Mouse (Mus musculus) hindbrain, embryonic 12.5 days (tissue): ENCODE measurements around the gene Gm37240. TPM values are rescaled to one million over a fixed set of nuclear protein-coding genes. Genes with fewer than 3 reads are reported as not detected.

Experiments
- ATAC-seq: fragments of 200-750 bp; cut with Nextera tagmentation; 2 replicates; pipeline ENCODE4 v1.8.0; 2017; ENCODE audit warnings: moderate TSS enrichment; ENCODE audit not compliant: low FRiP score
- H3K27ac ChIP-seq: fragments of 300-500 bp; sonication (generic); 2 replicates; pipeline ENCODE4 v1.5.1; 2016; ENCODE audit warnings: mild to moderate bottlenecking
- H3K27me3 ChIP-seq: fragments of 300-500 bp; sonication (generic); 2 replicates; pipeline ENCODE4 v1.6.1; 2016; ENCODE audit warnings: mild to moderate bottlenecking
- H3K36me3 ChIP-seq: fragments of 300-500 bp; sonication (generic); 2 replicates; pipeline ENCODE4 v1.6.1; 2016; ENCODE audit warnings: mild to moderate bottlenecking
- H3K4me1 ChIP-seq: fragments of 300-500 bp; sonication (generic); 2 replicates; pipeline ENCODE4 v1.6.1; 2016
- H3K4me2 ChIP-seq: fragments of 300-500 bp; sonication (generic); replicated peaks from 2 replicates; pipeline ENCODE4 v1.6.1; 2016; ENCODE audit warnings: mild to moderate bottlenecking
- H3K4me3 ChIP-seq: fragments of 300-500 bp; sonication (generic); 2 replicates; pipeline ENCODE4 v1.5.1; 2016; ENCODE audit warnings: mild to moderate bottlenecking
- H3K9ac ChIP-seq: fragments of 300-500 bp; sonication (generic); 2 replicates; pipeline ENCODE4 v1.6.1; 2016; ENCODE audit warnings: mild to moderate bottlenecking, moderate library complexity
- H3K9me3 ChIP-seq: fragments of 300-500 bp; sonication (generic); replicated peaks from 2 replicates; pipeline ENCODE4 v1.6.1; 2016; ENCODE audit warnings: mild to moderate bottlenecking
- WGBS: fragments of 180-500 bp; shearing (Covaris S2); methylation state at CpG from one replicate; pipeline ENCODE4 v1.1.7; 2016; 5-methylcytosine and 5-hydroxymethylcytosine counted together
- polyA plus RNA-seq: library from polyadenylated mRNA; unstranded; fragments of >200 nt; fragmentation: Nextera tagmentation; extraction: Ambion mirVana; gene quantifications from 2 replicates; pipeline ENCODE4 v1.2.1, GENCODE M21; 2016

Gm37240 gene
- polyA plus RNA-seq, 1 experiment from 2014 or later, result 3.3 TPM

DNA sequence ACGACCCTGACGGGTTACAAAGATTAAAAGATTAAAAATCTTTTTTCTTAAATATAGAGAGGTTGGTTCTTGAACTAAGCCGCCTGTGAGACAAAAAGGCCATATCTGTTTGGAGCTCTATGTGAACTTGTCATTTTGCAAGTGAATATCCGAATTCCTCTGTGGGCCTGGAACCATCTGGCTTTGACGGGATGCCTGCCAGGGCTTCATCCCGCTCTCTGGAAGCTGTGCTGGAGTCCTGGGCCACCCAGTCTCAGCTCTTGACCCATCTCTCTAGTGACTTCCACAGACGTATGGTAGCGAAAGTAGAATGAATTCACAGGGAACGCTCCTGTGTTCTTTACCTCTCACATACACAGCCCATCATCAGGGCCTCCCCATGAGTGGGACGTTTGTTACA, 1193.4 kb downstream of the Gm37240 start:
- 77% methylated on average over 10 of the region's 10 CpGs for WGBS
- H3K9me3 ChIP-seq, result no peaks in the 10 kb centered on the region
- no peak for ATAC-seq
- no peak overlapping the region for H3K9ac ChIP-seq
- no peak overlapping the region for H3K4me2 ChIP-seq
- no peaks in the 10 kb centered on the region; the same call in 1 of the 2 replicates for H3K27me3 ChIP-seq
- no peak overlapping the region for H3K4me3 ChIP-seq
- H3K36me3 ChIP-seq, result no peaks in the 10 kb centered on the region
- no peak overlapping the region for H3K27ac ChIP-seq
- H3K4me1 ChIP-seq, result peaks cover 20% of the 10 kb centered on the region

DNA sequence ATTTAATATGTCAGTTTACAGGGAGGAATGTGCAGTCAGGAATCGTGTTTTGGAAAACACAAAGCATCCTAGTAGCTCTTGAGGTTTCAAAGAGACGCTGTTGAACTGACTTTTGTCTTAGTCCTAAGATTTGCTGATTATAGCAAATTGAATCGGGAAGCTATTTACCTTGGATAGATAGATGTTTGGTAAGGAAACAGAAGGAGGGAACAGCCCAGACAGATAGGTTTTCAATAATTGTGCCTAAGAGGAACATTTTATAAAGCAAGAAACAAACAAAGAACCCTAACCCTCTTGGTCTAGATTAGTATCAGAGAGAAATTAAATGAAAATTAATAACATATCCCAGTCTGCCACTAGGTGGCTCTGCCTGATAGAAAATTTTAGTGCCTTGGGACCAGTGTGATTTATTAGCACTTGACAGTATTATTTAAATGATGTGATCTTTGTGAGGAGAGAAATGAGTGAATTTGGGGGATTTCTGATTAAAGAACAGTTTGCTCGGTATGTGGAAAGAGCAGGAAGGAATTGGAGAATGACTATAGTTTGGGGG, 1194.6 kb downstream of the Gm37240 start:
- Histone ChIP-seq H3K36me3 (no peaks in the 10 kb centered on the region), H3K4me3 (no peak overlapping the region), H3K4me1 (peaks cover 20% of the 10 kb centered on the region), H3K27ac (no peak overlapping the region), H3K9me3 (no peaks in the 10 kb centered on the region), H3K4me2 (no peak overlapping the region), H3K27me3 (no peaks in the 10 kb centered on the region; the same call in none of the 2 replicates), H3K9ac (no peak overlapping the region)
- 65% methylated on average over 4 of the region's 4 CpGs for WGBS
- no peak for ATAC-seq

DNA sequence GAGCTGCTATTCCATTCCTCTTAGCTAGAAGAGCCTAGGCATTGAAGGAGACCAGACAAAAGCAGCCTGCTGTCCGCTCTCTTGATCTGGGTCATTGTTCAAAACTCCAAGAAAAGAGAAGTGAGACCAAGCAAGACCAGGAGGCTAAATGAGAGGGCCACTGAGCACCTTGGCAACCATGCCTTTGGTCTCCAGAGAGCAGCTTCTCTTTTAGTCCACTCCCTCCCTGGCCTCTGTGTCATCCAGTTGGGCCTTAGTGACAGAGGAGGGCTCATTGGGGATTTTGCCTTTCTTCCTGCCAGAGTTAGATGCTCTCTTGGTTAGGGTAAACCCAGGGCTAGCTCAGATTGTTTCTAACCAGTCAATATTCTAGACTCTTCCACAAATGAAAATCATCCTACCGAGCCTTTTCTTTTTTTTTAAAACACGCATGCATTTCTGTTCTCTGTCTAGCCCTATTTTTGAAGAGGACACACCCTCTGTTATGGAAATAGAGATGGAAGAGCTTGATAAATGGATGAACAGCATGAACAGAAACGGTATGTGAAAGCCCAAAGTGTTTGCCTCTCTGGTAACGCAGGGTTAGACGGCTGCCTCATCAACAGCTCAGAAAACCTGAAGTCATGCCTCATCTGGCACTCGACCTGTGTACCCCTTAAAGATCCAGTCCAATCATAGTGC, 1197.1 kb downstream of the Gm37240 start:
- no peaks in the 10 kb centered on the region for H3K9me3 ChIP-seq
- H3K4me3 ChIP-seq, result no peak overlapping the region
- H3K36me3 ChIP-seq, result no peaks in the 10 kb centered on the region
- WGBS, result 51% methylated on average over 7 of the region's 7 CpGs
- no peak for ATAC-seq
- no peaks in the 10 kb centered on the region; the same call in 1 of the 2 replicates for H3K27me3 ChIP-seq
- H3K4me1 ChIP-seq, result peaks cover 16% of the 10 kb centered on the region; the same call in 1 of the 2 replicates
- H3K9ac ChIP-seq, result no peak overlapping the region
- no peak overlapping the region for H3K4me2 ChIP-seq
- no peak overlapping the region for H3K27ac ChIP-seq

DNA sequence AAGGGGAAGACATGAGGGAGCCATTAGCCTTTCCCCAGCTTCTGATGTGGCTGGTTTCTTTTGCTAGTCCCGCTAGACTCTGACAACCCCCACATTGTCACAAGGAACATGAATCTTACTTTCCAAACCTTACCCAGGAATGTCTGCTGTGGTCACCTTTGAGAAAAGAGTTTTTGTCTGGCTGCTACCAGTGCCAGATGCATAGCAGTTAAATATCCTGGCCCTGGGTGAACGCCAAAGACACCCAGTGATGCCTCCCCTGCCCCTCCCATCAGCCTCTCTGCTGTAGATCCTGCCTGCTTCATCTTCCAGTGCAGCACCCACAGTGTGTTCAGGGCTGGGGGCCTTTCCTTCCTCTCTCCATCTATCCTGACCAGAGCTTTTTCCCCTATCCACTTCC, 1197.7 kb downstream of the Gm37240 start:
- Histone ChIP-seq H3K9ac (no peak overlapping the region), H3K9me3 (no peaks in the 10 kb centered on the region), H3K4me1 (peaks cover 16% of the 10 kb centered on the region; the same call in 1 of the 2 replicates), H3K27ac (no peak overlapping the region), H3K4me3 (no peak overlapping the region), H3K36me3 (no peaks in the 10 kb centered on the region), H3K4me2 (no peak overlapping the region), H3K27me3 (no peaks in the 10 kb centered on the region; the same call in 1 of the 2 replicates)
- no peak for ATAC-seq
- 67% methylated on average over 2 of the region's 2 CpGs for WGBS

DNA sequence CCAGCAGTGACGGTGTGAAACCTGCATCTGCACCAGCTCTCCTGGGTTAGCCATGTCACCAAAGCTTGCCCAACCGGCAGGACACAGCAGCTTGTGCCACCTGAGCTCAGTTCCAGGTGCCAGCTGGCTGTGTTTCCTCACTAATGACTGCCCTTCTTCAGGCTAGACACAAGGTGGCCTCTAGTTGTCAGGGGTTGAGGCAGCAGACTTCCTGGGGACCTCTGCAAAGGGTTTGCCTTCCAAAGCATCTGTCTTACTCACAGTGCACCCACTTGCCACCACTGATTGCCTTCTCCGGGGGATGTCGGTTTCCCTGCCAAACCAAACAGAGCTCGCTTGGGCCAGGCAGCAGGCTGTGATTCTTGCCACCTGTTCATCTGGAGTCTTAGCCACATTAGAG, 1199.1 kb downstream of the Gm37240 start:
- Histone ChIP-seq H3K27me3 (no peaks in the 10 kb centered on the region; the same call in 1 of the 2 replicates), H3K9me3 (no peaks in the 10 kb centered on the region), H3K4me1 (peaks cover 16% of the 10 kb centered on the region; the same call in 1 of the 2 replicates), H3K4me2 (no peak overlapping the region), H3K9ac (no peak overlapping the region), H3K36me3 (no peaks in the 10 kb centered on the region), H3K27ac (no peak overlapping the region), H3K4me3 (no peak overlapping the region)
- WGBS, result 83% methylated on average over 5 of the region's 5 CpGs
- ATAC-seq, result no peak

DNA sequence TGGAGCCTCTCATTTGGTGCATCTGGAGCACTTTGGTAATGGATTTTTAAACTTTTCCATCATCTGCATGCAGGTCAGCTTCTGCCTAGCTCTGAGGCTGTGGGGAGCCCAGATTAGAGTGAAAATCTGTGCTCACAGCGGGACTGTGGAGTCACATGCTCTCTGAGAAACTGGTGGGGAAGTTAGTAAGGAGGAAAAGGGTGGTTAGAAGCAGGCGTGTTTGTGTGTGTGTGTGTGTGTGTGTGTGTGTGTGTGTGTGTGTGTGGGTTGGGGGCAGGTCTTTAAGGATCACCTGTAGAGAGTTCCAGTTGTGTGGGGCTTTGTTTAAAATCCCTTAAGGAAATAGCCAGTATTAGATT, 1199.9 kb downstream of the Gm37240 start:
- H3K36me3 ChIP-seq, result no peaks in the 10 kb centered on the region
- 54% methylated on average over 2 of the region's 2 CpGs for WGBS
- H3K9me3 ChIP-seq, result no peaks in the 10 kb centered on the region
- peaks cover 16% of the 10 kb centered on the region; the same call in 1 of the 2 replicates for H3K4me1 ChIP-seq
- no peak overlapping the region for H3K4me2 ChIP-seq
- H3K4me3 ChIP-seq, result no peak overlapping the region
- H3K9ac ChIP-seq, result no peak overlapping the region
- H3K27me3 ChIP-seq, result no peaks in the 10 kb centered on the region; the same call in 1 of the 2 replicates
- H3K27ac ChIP-seq, result no peak overlapping the region
- ATAC-seq, result no peak

DNA sequence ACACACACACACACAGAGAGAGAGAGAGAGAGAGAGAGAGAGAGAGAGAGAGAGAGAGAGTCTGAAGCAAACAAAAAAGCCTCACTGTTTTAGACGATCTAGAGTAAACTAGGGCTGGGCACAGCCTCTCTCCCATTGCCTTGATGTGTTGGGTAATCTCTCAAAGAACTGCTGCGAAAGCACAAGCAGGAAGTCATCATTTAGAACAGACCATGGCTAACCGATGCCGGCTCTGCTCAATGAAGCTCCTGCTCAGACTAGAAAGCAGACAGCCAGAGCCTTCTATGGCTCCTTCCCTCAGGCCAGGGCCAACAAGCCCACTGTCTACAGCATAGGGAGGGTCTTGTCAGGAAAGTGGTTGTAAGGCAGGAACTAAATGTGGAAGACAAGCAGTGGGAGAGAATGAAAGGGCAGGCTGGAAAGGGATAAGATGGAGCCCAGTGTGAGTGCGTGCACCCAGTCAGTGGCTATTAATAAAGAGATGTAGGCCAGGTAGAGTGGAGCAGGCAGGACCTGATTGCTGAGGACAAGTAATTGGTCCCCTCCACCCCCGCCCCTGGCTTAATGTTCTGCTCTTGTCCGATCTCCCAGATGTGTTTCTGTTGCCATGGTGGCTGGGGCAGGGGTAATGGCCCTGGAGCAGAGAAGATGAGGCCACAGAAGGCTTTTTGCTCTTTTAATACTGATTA, 1200.4 kb downstream of the Gm37240 start:
- Histone ChIP-seq H3K27ac (no peak overlapping the region), H3K4me2 (no peak overlapping the region), H3K4me1 (peaks cover 16% of the 10 kb centered on the region; the same call in 1 of the 2 replicates), H3K9ac (no peak overlapping the region), H3K27me3 (no peaks in the 10 kb centered on the region; the same call in 1 of the 2 replicates), H3K4me3 (no peak overlapping the region), H3K36me3 (no peaks in the 10 kb centered on the region), H3K9me3 (no peaks in the 10 kb centered on the region)
- 73% methylated on average over 7 of the region's 7 CpGs for WGBS
- no peak for ATAC-seq

DNA sequence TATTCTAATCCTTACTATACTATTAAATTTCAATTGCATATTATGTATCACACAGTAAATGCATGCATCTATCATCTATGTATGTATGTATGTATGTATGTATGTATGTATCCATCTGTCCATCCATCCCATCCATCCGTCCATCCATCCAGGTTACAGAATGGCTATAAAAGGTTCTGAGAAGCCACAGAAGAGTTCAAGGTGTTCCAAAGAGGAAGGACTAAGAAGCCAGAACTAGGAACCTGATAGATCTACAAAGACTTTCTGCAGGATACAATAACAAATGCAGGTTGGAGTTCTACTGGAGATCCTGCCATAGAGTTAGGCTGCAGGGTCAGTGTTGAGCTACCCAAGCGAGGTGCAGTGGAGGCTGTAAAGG, 1201.0 kb downstream of the Gm37240 start:
- no peak overlapping the region for H3K4me3 ChIP-seq
- H3K9me3 ChIP-seq, result no peaks in the 10 kb centered on the region
- no peak overlapping the region for H3K27ac ChIP-seq
- H3K4me1 ChIP-seq, result peaks cover 16% of the 10 kb centered on the region; the same call in 1 of the 2 replicates
- H3K27me3 ChIP-seq, result no peaks in the 10 kb centered on the region; the same call in 1 of the 2 replicates
- no peaks in the 10 kb centered on the region for H3K36me3 ChIP-seq
- 92% methylated on average over 2 of the region's 2 CpGs for WGBS
- H3K9ac ChIP-seq, result no peak overlapping the region
- H3K4me2 ChIP-seq, result no peak overlapping the region
- ATAC-seq, result no peak

DNA sequence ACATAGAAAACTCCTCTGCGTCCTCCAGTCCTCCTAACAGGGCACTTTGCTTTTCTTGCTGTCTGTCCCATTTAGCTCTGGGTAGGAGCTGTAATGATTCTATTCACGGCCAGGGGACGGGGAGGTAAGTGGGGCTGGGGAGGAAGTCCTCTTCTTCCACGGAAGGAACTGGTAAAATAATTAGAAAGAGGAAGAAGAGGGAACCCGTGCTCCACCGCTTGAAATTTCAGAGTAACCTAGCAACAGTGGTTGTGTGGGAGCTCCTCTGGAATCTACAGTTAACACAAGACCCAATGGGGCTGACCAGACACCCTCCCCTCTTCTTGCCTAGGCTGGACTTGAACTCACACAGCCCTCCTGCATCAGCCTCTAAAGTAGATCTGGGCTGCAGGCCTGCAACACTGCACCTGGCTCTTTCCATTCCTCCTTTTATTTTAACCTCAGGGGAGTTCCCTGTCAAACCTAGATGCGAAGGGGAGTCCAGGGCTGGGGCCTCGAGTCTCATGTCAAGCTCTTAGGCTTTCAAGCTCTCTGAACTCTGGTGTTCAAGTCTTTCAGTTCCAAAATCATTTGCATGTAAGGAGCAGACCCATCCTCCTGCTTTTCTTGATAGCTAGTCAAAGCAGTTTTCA, 1201.5 kb downstream of the Gm37240 start:
- Histone ChIP-seq H3K9me3 (no peaks in the 10 kb centered on the region), H3K4me2 (no peak overlapping the region), H3K27ac (no peak overlapping the region), H3K36me3 (no peaks in the 10 kb centered on the region), H3K4me3 (no peak overlapping the region), H3K9ac (no peak overlapping the region), H3K4me1 (peaks cover 16% of the 10 kb centered on the region; the same call in 1 of the 2 replicates), H3K27me3 (no peaks in the 10 kb centered on the region; the same call in 1 of the 2 replicates)
- no peak for ATAC-seq
- WGBS, result 76% methylated on average over 8 of the region's 8 CpGs

DNA sequence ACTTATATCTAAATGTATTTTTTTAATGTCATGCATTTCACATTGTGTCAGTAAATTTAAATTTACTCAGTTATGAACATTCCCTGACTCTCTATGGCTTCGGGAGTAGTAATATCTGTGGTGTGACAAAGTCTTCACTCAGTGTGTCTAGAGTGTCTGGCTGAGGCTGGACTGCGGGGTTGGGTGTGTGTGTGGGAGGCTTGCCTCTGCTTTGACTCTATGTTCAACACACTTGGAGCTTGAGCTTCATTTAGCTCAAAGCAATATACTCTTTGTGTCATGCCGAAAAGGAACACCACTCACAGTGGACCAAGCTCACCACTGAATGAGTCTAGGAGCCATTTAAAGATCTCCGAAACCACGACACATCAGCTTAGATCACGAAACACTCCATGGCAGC, 1203.5 kb downstream of the Gm37240 start:
- no peaks in the 10 kb centered on the region for H3K9me3 ChIP-seq
- no peak overlapping the region for H3K27ac ChIP-seq
- no peaks in the 10 kb centered on the region for H3K36me3 ChIP-seq
- ATAC-seq, result no peak
- H3K9ac ChIP-seq, result no peak overlapping the region
- H3K4me3 ChIP-seq, result no peak overlapping the region
- WGBS, result 92% methylated on average over 6 of the region's 6 CpGs
- no peaks in the 10 kb centered on the region; the same call in 1 of the 2 replicates for H3K27me3 ChIP-seq
- no peak overlapping the region for H3K4me2 ChIP-seq
- H3K4me1 ChIP-seq, result peaks cover 8% of the 10 kb centered on the region; the same call in 1 of the 2 replicates

DNA sequence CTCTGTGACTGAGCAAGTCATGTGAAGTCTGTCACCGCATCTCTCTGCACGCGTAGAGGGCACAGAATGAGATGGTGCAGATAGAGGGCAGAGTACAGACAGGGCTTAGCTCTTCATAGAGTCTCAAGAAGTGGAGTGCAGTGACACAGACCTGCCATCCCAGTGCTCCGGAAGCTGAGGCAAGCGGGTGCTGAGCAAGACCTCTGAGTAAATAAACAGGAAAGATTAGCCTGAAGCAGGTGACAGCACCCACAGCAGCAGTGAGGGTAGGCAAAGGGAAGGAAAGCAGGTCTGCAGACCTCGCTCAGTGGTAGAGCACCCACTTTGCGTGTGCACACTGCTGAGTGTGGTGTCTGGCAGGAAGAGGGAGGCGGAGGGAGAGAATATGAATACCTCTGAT, 1205.6 kb downstream of the Gm37240 start:
- no peaks in the 10 kb centered on the region for H3K9me3 ChIP-seq
- no peak overlapping the region for H3K9ac ChIP-seq
- H3K4me2 ChIP-seq, result no peak overlapping the region
- no peak overlapping the region for H3K27ac ChIP-seq
- no peaks in the 10 kb centered on the region for H3K27me3 ChIP-seq
- 82% methylated on average over 8 of the region's 8 CpGs for WGBS
- no peak for ATAC-seq
- H3K4me3 ChIP-seq, result no peak overlapping the region
- H3K36me3 ChIP-seq, result no peaks in the 10 kb centered on the region
- H3K4me1 ChIP-seq, result no peaks in the 10 kb centered on the region

DNA sequence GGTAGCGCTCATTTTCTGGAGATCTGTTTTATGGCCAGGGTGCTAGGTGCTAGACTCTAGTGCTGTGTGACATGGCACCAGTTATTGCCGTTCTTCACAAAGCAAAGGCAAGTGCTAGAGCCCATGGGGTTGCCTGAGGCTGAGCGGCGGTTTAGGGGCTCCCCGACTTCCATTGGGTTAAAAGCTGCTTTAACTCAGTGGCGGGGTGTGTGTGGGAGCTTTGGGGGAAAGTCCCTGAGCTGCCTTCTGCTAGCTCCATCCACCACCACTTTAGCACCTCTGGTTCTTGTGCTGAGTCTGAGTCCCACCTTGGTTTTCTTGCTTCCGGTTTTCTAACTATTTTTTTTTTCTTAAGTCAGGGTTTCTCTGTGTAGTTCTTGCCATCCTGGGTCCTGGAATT, 1207.3 kb downstream of the Gm37240 start:
- Histone ChIP-seq H3K4me2 (no peak overlapping the region), H3K9me3 (no peaks in the 10 kb centered on the region), H3K4me1 (no peaks in the 10 kb centered on the region), H3K27me3 (no peaks in the 10 kb centered on the region), H3K27ac (no peak overlapping the region), H3K36me3 (no peaks in the 10 kb centered on the region), H3K4me3 (no peak overlapping the region), H3K9ac (no peak overlapping the region)
- no peak for ATAC-seq
- WGBS, result 93% methylated on average over 7 of the region's 7 CpGs
